Mouse (Mus musculus) heart, embryonic 12.5 days (tissue): ENCODE results near the gene Efemp2. TPM values are rescaled to one million over a fixed set of nuclear protein-coding genes. Genes with fewer than 3 reads are reported as not detected.
"Not testable (repeated sequence)": the region's sequence is repeated elsewhere in the genome, so short reads cannot be mapped to it uniquely, and the experiment has no call there.

Experiments
- ATAC-seq: fragments of 200-750 bp; cut with Nextera tagmentation; 2 replicates; pipeline ENCODE4 v1.8.0; 2017; ENCODE audit warnings: moderate TSS enrichment, moderate library complexity; ENCODE audit not compliant: insufficient number of reproducible peaks, low FRiP score
- H3K27ac ChIP-seq: fragments of 300-500 bp; sonication (generic); 2 replicates; pipeline ENCODE4 v1.5.1; 2016; ENCODE audit warnings: mild to moderate bottlenecking, moderate library complexity; ENCODE audit not compliant: poor library complexity, severe bottlenecking
- H3K27me3 ChIP-seq: fragments of 300-500 bp; sonication (generic); replicated peaks from 2 replicates; pipeline ENCODE4 v1.6.1; 2016; ENCODE audit warnings: mild to moderate bottlenecking, moderate library complexity
- H3K36me3 ChIP-seq: fragments of 300-500 bp; sonication (generic); 2 replicates; pipeline ENCODE4 v1.6.1; 2016; ENCODE audit warnings: mild to moderate bottlenecking, moderate library complexity
- H3K4me1 ChIP-seq: fragments of 300-500 bp; sonication (generic); replicated peaks from 2 replicates; pipeline ENCODE4 v1.6.1; 2016; ENCODE audit warnings: mild to moderate bottlenecking
- H3K4me2 ChIP-seq: fragments of 300-500 bp; sonication (generic); 2 replicates; pipeline ENCODE4 v1.6.1; 2016; ENCODE audit warnings: mild to moderate bottlenecking, moderate library complexity
- H3K4me3 ChIP-seq: fragments of 300-500 bp; sonication (generic); 2 replicates; pipeline ENCODE4 v1.5.1; 2016; ENCODE audit warnings: mild to moderate bottlenecking
- H3K9ac ChIP-seq: fragments of 300-500 bp; sonication (generic); 2 replicates; pipeline ENCODE4 v1.6.1; 2016; ENCODE audit warnings: mild to moderate bottlenecking, moderate library complexity
- H3K9me3 ChIP-seq: fragments of 300-500 bp; sonication (generic); replicated peaks from 2 replicates; pipeline ENCODE4 v1.6.1; 2016; ENCODE audit warnings: mild to moderate bottlenecking, moderate library complexity
- WGBS: fragments of 180-500 bp; shearing (Covaris S2); methylation state at CpG from one replicate; pipeline ENCODE4 v1.1.7; 2016; 5-methylcytosine and 5-hydroxymethylcytosine counted together
- polyA plus RNA-seq: library from polyadenylated mRNA; unstranded; fragments of >200 nt; fragmentation: Nextera tagmentation; extraction: Ambion mirVana; gene quantifications from 2 replicates; pipeline ENCODE4 v1.2.1, GENCODE M21; 2016

Gene Efemp2
- polyA plus RNA-seq, 1 experiment from 2014 or later, result 70.3 TPM

DNA sequence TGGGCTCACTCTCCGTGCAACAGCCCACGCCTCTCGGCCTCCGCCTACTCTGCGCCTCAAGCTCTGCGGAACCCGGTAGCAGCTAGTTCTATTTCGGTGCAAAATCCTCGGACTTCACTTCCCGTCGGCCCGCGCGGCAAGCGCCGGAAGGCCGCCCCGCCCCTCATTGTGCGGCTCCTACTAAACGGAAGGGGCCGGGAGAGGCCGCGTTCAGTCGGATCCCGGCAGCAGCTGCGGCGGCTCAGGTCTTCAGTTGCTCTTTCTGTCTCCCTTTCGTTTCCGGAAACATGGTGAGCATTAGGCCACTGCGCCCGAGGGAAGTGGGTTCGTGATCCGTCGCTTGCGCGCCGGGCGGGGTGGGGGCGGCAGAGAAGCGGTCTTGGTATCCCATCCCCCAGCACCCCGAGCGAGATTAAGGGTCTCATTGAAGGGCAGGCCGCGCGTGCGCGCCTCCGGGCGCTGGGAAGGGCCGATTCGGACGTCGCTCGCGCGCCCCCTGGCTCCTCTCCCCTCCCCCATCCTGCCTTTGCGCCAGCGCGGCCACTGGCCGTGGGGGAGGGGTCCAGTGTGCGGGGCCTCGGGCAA, 16.7 kb downstream of the Efemp2 start, which contains the start of gene Cfl1:
Cfl1 (plus strand) TSS at position 143 of the 585 bp plus-strand sequence.
- ATAC-seq, result peak; percentile 68
- Histone ChIP-seq H3K4me3 (peak within 1 kb of the TSS; percentile 96), H3K4me2 (peak within 1 kb of the TSS; percentile 84), H3K36me3 (peaks cover 43% of the 10 kb centered on the region), H3K9ac (peak within 1 kb of the TSS; percentile 98), H3K4me1 (peaks cover 39% of the 10 kb centered on the region), H3K9me3 (no peaks in the 10 kb centered on the region), H3K27me3 (no peaks in the 10 kb centered on the region), H3K27ac (peak within 1 kb of the TSS; percentile 100)
- under 1% methylated on average over 62 of the region's 62 CpGs for WGBS

DNA sequence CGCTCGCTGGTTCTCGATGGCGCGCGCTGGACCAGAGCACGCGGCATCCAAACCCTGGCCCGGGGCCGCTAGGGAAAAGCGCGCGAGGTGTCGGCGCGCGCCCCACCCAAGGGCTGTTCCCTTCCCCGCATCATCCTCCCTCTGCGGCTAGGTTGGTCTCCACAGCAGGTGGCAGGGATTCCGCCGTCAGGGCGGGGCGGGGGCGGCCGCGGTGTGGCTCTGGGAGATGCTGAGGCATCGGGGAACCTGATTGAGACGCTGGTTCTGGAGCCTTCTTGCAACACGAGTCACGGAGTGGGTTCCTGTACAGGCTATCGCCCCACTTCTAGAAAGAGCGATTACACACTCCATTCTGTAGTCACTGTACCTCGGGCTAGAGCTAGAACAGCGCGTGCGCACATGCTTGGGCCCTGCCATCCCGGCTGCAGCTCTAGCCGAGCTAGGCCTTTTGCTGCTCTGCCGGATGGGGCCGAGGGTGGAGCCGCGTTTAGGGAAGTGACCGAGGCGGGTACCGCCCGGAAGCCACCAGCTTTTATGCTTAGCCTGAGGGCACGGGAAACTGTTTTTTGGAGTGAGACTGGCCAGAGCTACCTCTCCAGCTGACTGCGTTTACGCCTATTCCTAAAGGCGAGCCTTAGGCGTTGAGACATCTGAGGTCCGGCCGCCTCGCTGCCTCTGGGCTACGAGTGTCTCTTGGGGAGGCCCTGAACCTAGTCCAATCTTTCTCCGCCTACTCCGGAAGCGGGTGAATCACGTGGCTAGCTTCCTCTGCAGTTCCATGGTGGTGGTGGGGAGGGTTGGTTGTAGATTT, 17.3 kb downstream of the Efemp2 start:
- H3K4me1 ChIP-seq, result peaks cover 36% of the 10 kb centered on the region
- peak; percentile 37 for ATAC-seq

DNA sequence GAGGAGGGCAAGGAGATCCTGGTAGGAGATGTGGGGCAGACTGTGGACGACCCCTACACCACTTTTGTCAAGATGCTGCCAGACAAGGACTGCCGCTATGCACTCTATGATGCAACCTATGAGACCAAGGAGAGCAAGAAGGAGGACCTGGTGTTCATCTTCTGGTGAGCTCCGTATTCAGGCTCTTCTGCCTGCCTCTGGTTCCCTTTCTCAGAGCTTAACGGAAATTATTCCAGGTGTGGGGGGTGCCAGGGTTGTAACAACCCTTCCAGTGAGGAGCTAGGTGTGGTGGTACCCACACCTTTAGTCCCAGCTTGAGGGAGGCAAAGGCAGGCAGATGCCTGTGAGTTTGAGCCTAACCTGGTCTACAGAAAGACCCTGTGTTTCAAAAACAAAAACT, 18.9 kb downstream of the Efemp2 start:
- Histone ChIP-seq H3K9me3 (no peaks in the 10 kb centered on the region), H3K4me3 (peak overlapping the region; percentile 15), H3K4me2 (peak overlapping the region; percentile 74), H3K36me3 (peaks cover 54% of the 10 kb centered on the region), H3K27ac (no peak overlapping the region), H3K4me1 (peaks cover 22% of the 10 kb centered on the region), H3K27me3 (no peaks in the 10 kb centered on the region), H3K9ac (no peak overlapping the region; the same call in 1 of the 2 replicates)
- no peak for ATAC-seq
- 82% methylated on average over 4 of the region's 4 CpGs for WGBS

More for the DNA sequence above, 17.3 kb downstream of the Efemp2 start:
- H3K27ac ChIP-seq, result peak overlapping the region; percentile 100
- H3K27me3 ChIP-seq, result no peaks in the 10 kb centered on the region
- peak overlapping the region; percentile 96 for H3K4me3 ChIP-seq
- no peaks in the 10 kb centered on the region for H3K9me3 ChIP-seq
- H3K4me2 ChIP-seq, result peak overlapping the region; percentile 74
- peaks cover 43% of the 10 kb centered on the region for H3K36me3 ChIP-seq
- WGBS, result under 1% methylated on average over 59 of the region's 59 CpGs
- H3K9ac ChIP-seq, result peak overlapping the region; percentile 98

DNA sequence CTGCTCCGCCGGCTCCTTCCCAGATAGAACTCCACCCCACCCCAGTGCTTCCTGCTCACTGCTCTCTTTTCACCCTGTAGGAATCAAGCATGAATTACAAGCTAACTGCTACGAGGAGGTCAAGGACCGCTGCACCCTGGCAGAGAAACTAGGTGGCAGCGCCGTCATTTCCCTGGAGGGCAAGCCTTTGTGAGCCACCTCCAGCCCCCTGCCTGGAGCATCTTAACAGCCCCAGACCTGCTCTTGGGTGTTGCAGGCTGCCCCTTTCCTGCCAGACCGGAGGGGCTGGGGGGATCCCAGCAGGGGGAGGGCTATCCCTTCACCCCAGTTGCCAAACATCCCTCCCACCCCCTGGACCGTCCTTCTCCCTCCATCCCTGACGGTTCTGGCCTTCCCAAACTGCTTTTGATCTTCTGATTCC, 19.6 kb downstream of the Efemp2 start:
- WGBS, result 75% methylated on average over 9 of the region's 9 CpGs
- H3K4me2 ChIP-seq, H3K27me3 ChIP-seq, ATAC-seq, H3K27ac ChIP-seq, H3K9me3 ChIP-seq, H3K9ac ChIP-seq, H3K4me3 ChIP-seq: not testable (repeated sequence)
- H3K4me1 ChIP-seq, result peaks cover 22% of the 10 kb centered on the region
- H3K36me3 ChIP-seq, result peaks cover 59% of the 10 kb centered on the region

DNA sequence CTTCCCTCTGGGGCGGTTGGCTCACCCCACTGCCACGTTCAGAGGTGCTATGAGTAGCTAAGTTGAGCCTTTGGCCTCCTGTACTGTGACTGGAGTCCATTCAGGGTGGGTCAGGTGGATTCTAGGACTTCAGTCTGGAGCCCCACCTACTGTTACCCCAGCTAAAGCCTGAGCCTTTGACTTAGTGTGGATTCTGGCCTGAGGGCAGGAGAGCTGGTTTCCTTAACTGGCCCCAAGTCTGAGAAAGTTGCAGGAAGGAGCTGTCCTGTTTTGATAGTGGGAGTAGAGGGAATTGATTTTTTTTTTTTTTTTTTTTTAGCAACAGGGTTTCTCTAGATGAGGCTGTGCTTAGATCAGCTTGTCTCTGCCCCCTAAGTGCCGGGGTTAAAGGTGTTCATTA, 20.6 kb downstream of the Efemp2 start:
- ATAC-seq, result no peak
- Histone ChIP-seq H3K27me3 (no peaks in the 10 kb centered on the region), H3K27ac (no peak overlapping the region), H3K4me3 (no peak overlapping the region), H3K36me3 (peaks cover 66% of the 10 kb centered on the region), H3K4me2 (no peak overlapping the region), H3K9me3 (no peaks in the 10 kb centered on the region), H3K4me1 (peaks cover 22% of the 10 kb centered on the region), H3K9ac (no peak overlapping the region)
- WGBS, result 85% methylated on average over 3 of the region's 3 CpGs

DNA sequence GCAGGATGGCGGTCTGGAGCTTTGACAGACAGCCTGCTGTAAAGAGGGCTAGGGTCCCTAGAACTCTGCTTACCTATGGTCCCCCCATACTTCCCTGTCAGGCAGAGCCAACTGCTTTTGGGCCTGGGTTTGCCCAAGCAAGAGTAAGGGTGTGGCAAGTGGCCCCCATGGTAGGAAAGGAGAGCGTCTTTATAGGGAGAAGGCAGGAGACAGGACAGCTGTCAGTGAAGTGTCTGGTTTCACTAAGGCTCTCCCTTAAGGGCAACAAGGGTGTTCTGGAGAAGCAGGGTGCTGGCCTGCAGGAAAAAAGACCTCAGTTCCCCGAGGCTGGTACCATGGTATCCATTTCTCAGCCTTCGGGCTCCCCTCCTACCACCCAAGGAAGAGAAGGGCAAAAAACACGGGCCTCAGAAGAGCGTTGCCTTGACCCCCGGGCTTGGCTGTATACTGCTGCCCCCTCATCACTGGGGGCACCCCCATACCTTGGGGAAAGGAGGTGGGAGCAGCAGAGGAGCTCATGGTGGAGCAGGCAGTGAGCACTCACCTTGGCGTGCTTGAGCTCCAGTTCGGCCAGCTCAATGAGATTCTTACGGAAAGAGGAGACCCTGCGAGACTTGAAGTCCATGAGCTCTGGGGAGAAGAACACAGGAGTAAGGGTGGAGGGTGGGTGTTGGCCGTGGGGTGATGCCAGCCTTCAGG, 21.7 kb downstream of the Efemp2 start:
- H3K27ac ChIP-seq, result no peak overlapping the region
- no peak overlapping the region for H3K4me2 ChIP-seq
- peaks cover 66% of the 10 kb centered on the region for H3K36me3 ChIP-seq
- peaks cover 22% of the 10 kb centered on the region for H3K4me1 ChIP-seq
- no peaks in the 10 kb centered on the region for H3K9me3 ChIP-seq
- no peak overlapping the region for H3K4me3 ChIP-seq
- 0 out of 2 replicates have a peak overlapping the region, but pooled peaks have one; percentile 2 for H3K9ac ChIP-seq
- no peak for ATAC-seq
- H3K27me3 ChIP-seq, result no peaks in the 10 kb centered on the region
- 81% methylated on average over 12 of the region's 12 CpGs for WGBS

DNA sequence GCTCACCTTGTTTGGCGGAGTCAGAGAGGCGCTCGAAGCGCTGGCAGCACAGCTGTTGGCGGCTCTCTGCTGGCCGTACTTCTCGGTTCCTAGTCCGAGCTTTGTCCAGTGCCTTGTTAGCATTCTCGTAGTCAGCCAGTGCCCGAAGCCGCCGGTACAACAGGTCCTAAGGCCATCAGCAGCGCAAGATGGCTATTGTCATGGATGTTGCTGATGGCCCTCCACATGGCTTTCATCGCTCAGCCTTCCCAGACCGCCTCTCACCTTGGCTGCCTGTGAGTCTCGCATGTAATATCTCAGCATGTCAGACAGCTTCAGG, 22.3 kb downstream of the Efemp2 start:
- no peaks in the 10 kb centered on the region for H3K27me3 ChIP-seq
- 81% methylated on average over 16 of the region's 16 CpGs for WGBS
- H3K36me3 ChIP-seq, result peaks cover 66% of the 10 kb centered on the region
- peaks cover 22% of the 10 kb centered on the region for H3K4me1 ChIP-seq
- no peak overlapping the region for H3K4me2 ChIP-seq
- H3K4me3 ChIP-seq, result no peak overlapping the region
- H3K9ac ChIP-seq, result 0 out of 2 replicates have a peak overlapping the region, but pooled peaks have one; percentile 2
- no peak overlapping the region for H3K27ac ChIP-seq
- no peak for ATAC-seq
- H3K9me3 ChIP-seq, result no peaks in the 10 kb centered on the region

DNA sequence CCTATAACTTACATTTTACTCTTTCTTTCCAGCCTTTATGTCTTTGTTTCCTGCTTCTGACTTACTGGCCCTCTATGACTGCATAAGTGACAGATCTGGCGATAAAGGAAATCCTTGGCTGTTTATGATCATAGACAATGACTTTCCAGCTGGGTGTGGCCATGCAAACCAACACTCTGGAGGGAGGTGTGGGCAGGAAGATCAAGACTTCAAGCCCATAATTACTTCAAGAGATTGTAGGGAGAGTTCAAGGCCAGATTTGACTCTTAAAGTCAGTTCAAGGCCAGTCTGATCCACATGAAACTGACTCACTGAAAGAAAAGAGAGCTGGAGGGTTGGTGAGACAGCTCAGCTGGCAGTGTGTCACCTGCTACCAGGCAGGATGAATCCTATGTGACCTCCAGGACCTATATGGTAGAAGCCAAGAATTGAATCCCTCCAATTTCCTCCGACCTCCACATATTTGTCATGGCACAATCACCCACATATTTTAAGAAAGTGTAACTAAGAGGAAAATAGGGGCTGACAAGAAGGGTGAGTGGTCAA, 26.6 kb downstream of the Efemp2 start:
- Histone ChIP-seq H3K4me2 (no peak overlapping the region), H3K27ac (no peak overlapping the region), H3K4me1 (no peaks in the 10 kb centered on the region), H3K4me3 (no peak overlapping the region), H3K9ac (no peak overlapping the region), H3K27me3 (no peaks in the 10 kb centered on the region), H3K9me3 (no peaks in the 10 kb centered on the region), H3K36me3 (peaks cover 49% of the 10 kb centered on the region)
- 81% methylated on average over 2 of the region's 2 CpGs for WGBS
- no peak for ATAC-seq

DNA sequence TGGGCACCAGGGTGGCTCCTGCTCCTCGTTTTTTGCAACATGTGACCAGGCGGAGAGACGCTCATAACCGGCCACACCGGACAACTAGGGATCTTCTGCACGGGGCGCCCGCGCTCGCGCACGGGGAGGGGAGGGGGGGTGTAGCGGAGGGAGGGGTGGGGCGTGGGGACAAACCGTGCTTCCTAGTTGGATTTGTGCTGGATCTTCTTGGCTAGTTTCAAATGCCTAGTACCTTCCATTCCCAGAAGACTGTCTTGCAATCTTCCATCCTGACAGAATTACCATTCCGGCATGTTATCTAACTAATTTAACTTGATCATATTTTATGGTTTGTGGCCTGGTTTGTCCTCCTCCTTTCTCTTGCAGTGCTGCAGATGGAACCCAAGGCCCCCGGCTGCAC, 29.9 kb downstream of the Efemp2 start, which contains the start of gene 1700020D05Rik:
1700020D05Rik (minus strand) TSS at position 101 of the 400 bp plus-strand sequence.
- H3K9me3 ChIP-seq, result no peaks in the 10 kb centered on the region
- 46% methylated on average over 17 of the region's 17 CpGs for WGBS
- no peaks in the 10 kb centered on the region for H3K4me1 ChIP-seq
- H3K36me3 ChIP-seq, result peaks cover 18% of the 10 kb centered on the region
- no peak within 1 kb of the TSS for H3K27ac ChIP-seq
- no peak for ATAC-seq
- H3K9ac ChIP-seq, result no peak within 1 kb of the TSS
- H3K4me2 ChIP-seq, result no peak within 1 kb of the TSS; the same call in 1 of the 2 replicates
- no peaks in the 10 kb centered on the region for H3K27me3 ChIP-seq
- no peak within 1 kb of the TSS for H3K4me3 ChIP-seq

DNA sequence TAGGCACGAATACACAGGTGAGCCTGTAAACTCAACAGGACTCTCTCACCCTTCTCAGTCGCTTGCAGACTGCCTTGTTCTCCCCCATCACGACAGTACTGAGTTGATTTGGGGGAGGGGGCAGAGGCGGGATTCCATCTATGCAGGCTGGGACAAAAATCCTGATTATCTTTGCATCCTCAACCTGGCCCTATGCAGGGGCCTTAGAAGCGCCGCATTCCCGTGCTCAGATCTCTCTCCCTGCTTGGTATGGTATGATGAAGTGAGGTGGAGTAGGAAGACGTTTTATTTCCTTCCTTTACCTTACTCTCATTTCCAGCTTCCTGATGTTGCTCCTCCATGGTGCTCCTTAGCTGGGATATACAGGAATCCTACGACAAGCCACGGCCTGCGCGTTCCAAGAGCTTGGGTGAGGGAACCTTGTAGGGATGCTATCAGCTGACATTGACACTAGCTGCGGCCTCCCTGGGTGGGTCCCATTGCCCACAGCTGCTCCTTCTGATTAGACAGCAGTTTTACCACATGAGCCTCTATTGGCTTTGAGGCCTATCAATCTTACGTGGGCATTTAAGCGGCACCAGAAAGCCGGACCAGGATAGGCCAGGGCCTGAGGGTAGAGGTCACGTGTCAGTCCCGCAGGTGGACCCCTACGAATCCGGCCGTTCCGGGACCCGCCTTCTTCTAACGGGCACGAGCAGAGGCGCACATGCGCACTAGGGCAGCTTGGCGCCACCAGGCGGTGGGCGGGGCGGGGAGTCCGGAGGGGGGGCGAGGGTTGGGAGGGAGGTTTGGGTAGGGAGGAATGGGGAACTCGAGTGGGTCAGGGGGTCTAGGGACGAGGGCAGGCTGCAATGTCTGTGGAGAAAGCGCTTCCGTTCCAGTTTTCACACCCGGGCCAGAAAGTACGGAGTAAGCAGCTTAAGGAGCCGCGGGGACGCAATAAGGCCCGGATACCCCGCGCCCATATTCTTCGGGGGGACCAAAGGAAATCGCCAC, 36.6 kb downstream of the Efemp2 start, which contains the start of gene Snx32:
Snx32 (minus strand) TSS at position 508 of the 996 bp plus-strand sequence.
- Histone ChIP-seq H3K27me3 (no peaks in the 10 kb centered on the region), H3K27ac (peak within 1 kb of the TSS; percentile 20; the same call in 1 of the 2 replicates), H3K4me2 (peak within 1 kb of the TSS; percentile 74), H3K36me3 (peaks cover 2% of the 10 kb centered on the region; the same call in 1 of the 2 replicates), H3K9me3 (0 out of 2 replicates have a peak, but pooled peaks cover 2% of the 10 kb centered on the region), H3K4me3 (peak within 1 kb of the TSS; percentile 54), H3K9ac (peak within 1 kb of the TSS; percentile 73), H3K4me1 (peaks cover 29% of the 10 kb centered on the region)
- WGBS, result 2% methylated on average over 47 of the region's 47 CpGs
- peak; percentile 100 for ATAC-seq
